8 mouse cellular contexts compared by ENCODE assay signal in genomic region chr9:98409137-98409536, GRCm38 (mm10). TPM values are rescaled to one million over a fixed set of nuclear protein-coding genes. Genes with fewer than 3 reads are reported as not detected.
DNase-seq lines count a peak whose midpoint lies in the region; ATAC-seq and TF ChIP-seq lines count a peak whose summit lies in the region.

No protein-coding gene starts in this region.

- 22% methylated on average over 3 of the region's 3 CpGs for WGBS in hindbrain, embryonic 10.5 days
- WGBS in hindbrain, embryonic 16.5 days, result 36% methylated on average over 3 of the region's 3 CpGs
- whole genome bisulfite sequencing in kidney, adult 2 months, result 31% methylated on average over 3 of the region's 3 CpGs

- H3K27me3 ChIP-seq in hindbrain, embryonic 10.5 days (ENCODE audit: insufficient read depth, poor library complexity, severe bottlenecking), result no peaks in the 10 kb centered on the region
- H3K27me3 ChIP-seq in hindbrain, embryonic 16.5 days (replicated peaks; ENCODE audit: control insufficient read depth, insufficient read depth, low read length), result no peaks in the 10 kb centered on the region
- H3K27me3 ChIP-seq in kidney, adult 2 months (replicated peaks; ENCODE audit: control insufficient read depth, insufficient read depth, low read length), result no peaks in the 10 kb centered on the region

- intact Hi-C loops in left cerebral cortex, postnatal 4 days (cut with DNase I), result no loop called here

- H3K9me3 ChIP-seq in hindbrain, embryonic 10.5 days, result no peaks in the 10 kb centered on the region
- no peaks in the 10 kb centered on the region for H3K9me3 ChIP-seq in hindbrain, embryonic 16.5 days (ENCODE audit: control insufficient read depth, low read length)

- no peak for ATAC-seq in hindbrain, embryonic 16.5 days

- H3K4me2 ChIP-seq in hindbrain, embryonic 16.5 days (ENCODE audit: low read length), result no peak overlapping the region

- no peak overlapping the region for H3K27ac ChIP-seq in hindbrain, embryonic 10.5 days
- no peak overlapping the region for H3K27ac ChIP-seq in hindbrain, embryonic 16.5 days (ENCODE audit: low read depth, low read length)
- H3K27ac ChIP-seq in kidney, adult 2 months (ENCODE audit: insufficient read depth, low read depth, low read length), result no peak overlapping the region

- peak; percentile 96 for TF ChIP-seq CTCF in kidney, adult 2 months (conservative IDR thresholded peaks at IDR 0.05; ENCODE audit: insufficient read depth, insufficient read length, low read depth, low read length)

- no peaks in the 10 kb centered on the region for H3K36me3 ChIP-seq in hindbrain, embryonic 10.5 days
- no peaks in the 10 kb centered on the region for H3K36me3 ChIP-seq in hindbrain, embryonic 16.5 days (ENCODE audit: control insufficient read depth, insufficient read depth, low read length)
- no peaks in the 10 kb centered on the region for H3K36me3 ChIP-seq in kidney, adult 2 months (ENCODE audit: control insufficient read depth, insufficient read depth, low read length)

- no peak overlapping the region for H3K9ac ChIP-seq in hindbrain, embryonic 16.5 days (ENCODE audit: low read depth, low read length)

- H3K4me3 ChIP-seq in hindbrain, embryonic 10.5 days, result no peak overlapping the region
- no peak overlapping the region for H3K4me3 ChIP-seq in hindbrain, embryonic 16.5 days (ENCODE audit: low read length)
- no peak overlapping the region for H3K4me3 ChIP-seq in kidney, adult 2 months (ENCODE audit: insufficient read depth, low read depth, low read length)

- no peaks in the 10 kb centered on the region for H3K4me1 ChIP-seq in hindbrain, embryonic 10.5 days (replicated peaks)
- H3K4me1 ChIP-seq in hindbrain, embryonic 16.5 days (ENCODE audit: control insufficient read depth, insufficient read depth, low read depth, low read length), result no peaks in the 10 kb centered on the region
- no peaks in the 10 kb centered on the region for H3K4me1 ChIP-seq in kidney, adult 2 months (ENCODE audit: control insufficient read depth, insufficient read depth, low read length)

- no peak for TF ChIP-seq POLR2A in kidney, adult 2 months (IDR thresholded peaks at IDR 0.05; ENCODE audit: low read depth, low read length)

- DNase-seq in hindbrain, embryonic 10.5 days (ENCODE audit: low spot score), result peak; percentile 81
- DNase-seq in c-Kit-negative CD71-positive TER-119-positive erythroid progenitor cells, embryonic 14.5 days (ENCODE audit: low read depth, low spot score), result peak; percentile 36
- DNase-seq in forelimb bud, embryonic 11.5 days (ENCODE audit: low read depth, low spot score), result peak; percentile 70
- DNase-seq in kidney, adult 2 months, result peak; percentile 79
- DNase-seq in left cerebral cortex, postnatal 4 days, result peak; percentile 85
- peak; percentile 7 to 13 for DNase-seq in natural killer cell, adult 2 months (ENCODE audit: low spot score in 2 of 2)
- DNase-seq in testis, postnatal 14 days (ENCODE audit: low spot score), result peak; percentile 39

RNA-seq across cellular contexts. Expression of gene Rbp1, which starts 13.6 kb away (rescaled TPM):
- polyA plus RNA-seq in hindbrain, embryonic 10.5 days (2016; fragmentation: Nextera tagmentation; extraction: Ambion mirVana), result 29.2 and 30.2 TPM in 2 replicates
- polyA plus RNA-seq in hindbrain, embryonic 16.5 days (2015; fragmentation: Nextera tagmentation; extraction: Ambion mirVana), result 38.1 and 44.8 TPM in 2 replicates
- 6.4 and 6.7 TPM in 2 replicates for polyA plus RNA-seq in kidney, adult 2 months (2012; rRNA removed)
- 1 to 10 TPM; 9.1 to 9.6 TPM for total RNA-seq in left cerebral cortex, postnatal 4 days (2021)

Comparison
In these comparisons a context has a peak if more than half of its experiments do, and no peak if none do; other contexts are left out.
1. DNase-seq: peak in every context shown above with its lines; median percentile 85 in left cerebral cortex, postnatal 4 days; 81 in hindbrain, embryonic 10.5 days; 79 in kidney, adult 2 months; 70 in forelimb bud, embryonic 11.5 days; 39 in testis, postnatal 14 days; 36 in c-Kit-negative CD71-positive TER-119-positive erythroid progenitor cells, embryonic 14.5 days; 10 in natural killer cell, adult 2 months.